Comparison of ENCODE assay signal across 11 mouse cellular contexts in genomic region chr7:65095631-65096107, GRCm38 (mm10).
DNase-seq lines count a peak whose midpoint lies in the region; ATAC-seq lines count a peak whose summit lies in the region.
"Had no signal": no experiment of that assay in that cellular context is flagged by ENCODE, and none has a peak within 500 bp of the region (broad histone marks: within the 10 kb centered on the region; RNA-seq: fewer than 3 reads in every experiment).

No protein-coding gene starts in this region.

- no peaks in the 10 kb centered on the region for H3K36me3 ChIP-seq in limb, embryonic 13.5 days
- no peaks in the 10 kb centered on the region for H3K36me3 ChIP-seq in limb, embryonic 10.5 days
- H3K36me3 ChIP-seq: intestine, embryonic 15.5 days had no signal

- no peak overlapping the region for H3K4me3 ChIP-seq in limb, embryonic 13.5 days
- H3K4me3 ChIP-seq in limb, embryonic 10.5 days, result no peak overlapping the region
- H3K4me3 ChIP-seq: erythroblast, embryonic 14.5 days; intestine, embryonic 15.5 days had no signal

- intact Hi-C loops in gastrocnemius, postnatal 14 days (cut with DNase I; ENCODE audit: low total_unique reads), result no loop called here

- no peak overlapping the region for H3K9ac ChIP-seq in limb, embryonic 13.5 days
- H3K9ac ChIP-seq: intestine, embryonic 15.5 days; liver, embryonic 14.5 days had no signal

- no peaks in the 10 kb centered on the region for H3K9me3 ChIP-seq in limb, embryonic 13.5 days
- H3K9me3 ChIP-seq in limb, embryonic 10.5 days (replicated peaks), result no peaks in the 10 kb centered on the region
- H3K9me3 ChIP-seq: intestine, embryonic 15.5 days had no signal

- peak; percentile 31 for DNase-seq in gastrocnemius, postnatal 14 days
- DNase-seq in gastrocnemius, postnatal 25 days, result no peak
- DNase-seq in limb, embryonic 10.5 days (ENCODE audit: low spot score), result no peak
- peak; percentile 24 to 45 for DNase-seq in cerebellum, postnatal 25 days
- DNase-seq in lung, postnatal 10 days, result peak; percentile 25
- DNase-seq in c-Kit-positive CD71-positive TER-119-positive erythroid progenitor cells, embryonic 14.5 days (ENCODE audit: low spot score), result no peak

- H3K27ac ChIP-seq in limb, embryonic 13.5 days, result no peak overlapping the region
- H3K27ac ChIP-seq in limb, embryonic 10.5 days, result no peak overlapping the region
- H3K27ac ChIP-seq: intestine, embryonic 15.5 days; liver, embryonic 14.5 days had no signal

- 59% methylated on average over 5 of the region's 5 CpGs for WGBS in limb, embryonic 13.5 days
- WGBS in limb, embryonic 10.5 days, result 68% methylated on average over 5 of the region's 5 CpGs

- ATAC-seq in limb, embryonic 13.5 days (ENCODE audit: low FRiP score, low read depth), result peak; percentile 71; the same call in 1 of the 2 replicates
- ATAC-seq in megakaryocyte progenitor cell, adult 5-6 weeks (replicated peaks; ENCODE audit: poor library complexity), result no peak
- ATAC-seq: intestine, embryonic 15.5 days had no signal

- H3K27me3 ChIP-seq in limb, embryonic 13.5 days, result no peaks in the 10 kb centered on the region
- H3K27me3 ChIP-seq in limb, embryonic 10.5 days (ENCODE audit: low read depth, poor library complexity, severe bottlenecking), result no peaks in the 10 kb centered on the region
- H3K27me3 ChIP-seq: intestine, embryonic 15.5 days had no signal

- H3K4me1 ChIP-seq in limb, embryonic 13.5 days, result no peaks in the 10 kb centered on the region
- no peaks in the 10 kb centered on the region for H3K4me1 ChIP-seq in limb, embryonic 10.5 days
- H3K4me1 ChIP-seq: intestine, embryonic 15.5 days had no signal

- no peak overlapping the region for H3K4me2 ChIP-seq in limb, embryonic 13.5 days (replicated peaks)
- H3K4me2 ChIP-seq: intestine, embryonic 15.5 days had no signal

Comparison
In these comparisons a context has a peak if more than half of its experiments do, and no peak if none do; other contexts are left out.
1. DNase-seq: peak in gastrocnemius, postnatal 14 days (single experiment), cerebellum, postnatal 25 days (2 of 2) and lung, postnatal 10 days (single experiment); none in gastrocnemius, postnatal 25 days (single experiment), limb, embryonic 10.5 days (single experiment) and c-Kit-positive CD71-positive TER-119-positive erythroid progenitor cells, embryonic 14.5 days (single experiment).